Mouse (Mus musculus) left cerebral cortex, adult 6 months (tissue): ENCODE data around the gene Rhox3e. TPM values are rescaled to one million over a fixed set of nuclear protein-coding genes. Genes with fewer than 3 reads are reported as not detected.

ENCODE experiments used
- long read RNA-seq, 2 experiments: library from polyadenylated mRNA; unstranded; transcript quantifications; one replicate each; pipeline ENCODE4 v2.0.0; 2019 to 2020
- polyA plus RNA-seq: library from polyadenylated mRNA; unstranded; fragments of <200 nt; fragmentation: Nextera tagmentation; gene quantifications from 2 replicates; pipeline ENCODE4 v1.2.3, GENCODE M21; 2021

Gene Rhox3e
- polyA plus RNA-seq, result not detected in 2 replicates
- long read RNA-seq, experiment 1, result 0 reads
- long read RNA-seq, experiment 2, result 0 reads

GRCm38 (mm10) chrX:37541719-37542118 is at the start of gene Rhox3e:
TSS of gene Rhox3e (plus strand) at chrX:37542019.

GRCm38 (mm10) chrX:37514059-37514458 is 27.8 kb upstream of the Rhox3e start, which contains the start of gene Rhox4d:
TSS of gene Rhox4d (plus strand) at chrX:37514359.

GRCm38 (mm10) chrX:37530152-37530551 is 11.7 kb upstream of the Rhox3e start, which contains the start of gene Rhox2e:
TSS of gene Rhox2e (plus strand) at chrX:37530452.

GRCm38 (mm10) chrX:37557112-37557511 is 15.3 kb downstream of the Rhox3e start, which contains the start of gene Rhox4e:
TSS of gene Rhox4e (plus strand) at chrX:37557412.

GRCm38 (mm10) chrX:37571105-37571504 is 29.3 kb downstream of the Rhox3e start, which contains the start of gene Rhox2f:
TSS of gene Rhox2f (plus strand) at chrX:37571405.

GRCm38 (mm10) chrX:37580692-37581091 is 38.9 kb downstream of the Rhox3e start, which contains the start of gene Rhox3f:
TSS of gene Rhox3f (plus strand) at chrX:37580992.

Other genes with a start within 250 kb of the Rhox3e start
- gene Rhox3a2, start 162.0 kb upstream of the Rhox3e start, polyA plus RNA-seq, result not detected in 2 replicates
- gene Rhox4a2, start 151.2 kb upstream of the Rhox3e start, polyA plus RNA-seq, result not detected in 2 replicates
- gene Rhox2b, start 130.0 kb upstream of the Rhox3e start, polyA plus RNA-seq, result not detected in 2 replicates
- not detected in 2 replicates for gene Rhox4b, start 109.5 kb upstream of the Rhox3e start, polyA plus RNA-seq
- gene Rhox2c, start 88.3 kb upstream of the Rhox3e start, polyA plus RNA-seq, result not detected in 2 replicates
- not detected in 2 replicates for gene Rhox3c, start 83.4 kb upstream of the Rhox3e start, polyA plus RNA-seq
- gene Rhox4c, start 61.7 kb upstream of the Rhox3e start, polyA plus RNA-seq, result not detected in 2 replicates
- gene Rhox2d, start 48.6 kb upstream of the Rhox3e start, polyA plus RNA-seq, result not detected in 2 replicates
- gene Rhox4d, start 27.7 kb upstream of the Rhox3e start, polyA plus RNA-seq, result not detected in 2 replicates
- gene Rhox2e, start 11.6 kb upstream of the Rhox3e start, polyA plus RNA-seq, result not detected in 2 replicates
- not detected in 2 replicates for gene Rhox4e, start 15.4 kb downstream of the Rhox3e start, polyA plus RNA-seq
- gene Rhox2f, start 29.4 kb downstream of the Rhox3e start, polyA plus RNA-seq, result not detected in 2 replicates
- not detected in 2 replicates for gene Rhox3f, start 39.0 kb downstream of the Rhox3e start, polyA plus RNA-seq
- gene Rhox4f, start 65.7 kb downstream of the Rhox3e start, polyA plus RNA-seq, result not detected in 2 replicates
- gene Rhox3g, start 86.6 kb downstream of the Rhox3e start, polyA plus RNA-seq, result not detected in 2 replicates
- not detected in 2 replicates for gene Rhox2g, start 101.5 kb downstream of the Rhox3e start, polyA plus RNA-seq
- not detected in 2 replicates for gene Rhox4g, start 109.3 kb downstream of the Rhox3e start, polyA plus RNA-seq
- not detected in 2 replicates for gene Rhox3h, start 126.7 kb downstream of the Rhox3e start, polyA plus RNA-seq
- not detected in 2 replicates for gene Rhox2h, start 131.3 kb downstream of the Rhox3e start, polyA plus RNA-seq